Mouse (Mus musculus) T-helper 2 cell (primary cell): ENCODE measurements around the gene Tmed1.

Experiments
- in situ Hi-C: fragments of 300-600 bp; cut with MboI, MseI; formaldehyde crosslinking; loops from one replicate; pipeline ENCODE4 v1.15.1; 2025; ENCODE audit warnings: high pct_unique_total_duplicates

Tmed1 gene

DNA sequence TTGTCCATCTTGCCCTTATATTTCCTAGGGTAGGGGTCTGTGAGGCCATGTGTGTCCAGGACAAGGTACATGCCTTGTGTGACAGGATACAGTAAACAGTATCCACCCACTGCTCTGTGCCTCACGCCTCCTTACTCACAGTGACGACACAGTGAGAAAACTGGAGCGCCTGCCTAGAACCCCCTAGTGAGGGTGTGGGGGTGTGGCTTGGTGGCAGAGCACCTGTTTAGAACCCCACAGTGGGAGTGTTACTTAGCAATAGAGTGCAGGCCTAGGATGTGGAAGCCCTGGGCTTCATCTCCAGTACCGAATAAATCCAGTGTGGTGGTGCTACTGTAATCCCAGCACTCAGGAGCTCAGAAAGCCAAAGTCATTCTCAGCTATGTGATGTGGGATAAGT is 37.1 kb downstream of the Tmed1 start:
- in situ Hi-C loops = no loop called here

DNA sequence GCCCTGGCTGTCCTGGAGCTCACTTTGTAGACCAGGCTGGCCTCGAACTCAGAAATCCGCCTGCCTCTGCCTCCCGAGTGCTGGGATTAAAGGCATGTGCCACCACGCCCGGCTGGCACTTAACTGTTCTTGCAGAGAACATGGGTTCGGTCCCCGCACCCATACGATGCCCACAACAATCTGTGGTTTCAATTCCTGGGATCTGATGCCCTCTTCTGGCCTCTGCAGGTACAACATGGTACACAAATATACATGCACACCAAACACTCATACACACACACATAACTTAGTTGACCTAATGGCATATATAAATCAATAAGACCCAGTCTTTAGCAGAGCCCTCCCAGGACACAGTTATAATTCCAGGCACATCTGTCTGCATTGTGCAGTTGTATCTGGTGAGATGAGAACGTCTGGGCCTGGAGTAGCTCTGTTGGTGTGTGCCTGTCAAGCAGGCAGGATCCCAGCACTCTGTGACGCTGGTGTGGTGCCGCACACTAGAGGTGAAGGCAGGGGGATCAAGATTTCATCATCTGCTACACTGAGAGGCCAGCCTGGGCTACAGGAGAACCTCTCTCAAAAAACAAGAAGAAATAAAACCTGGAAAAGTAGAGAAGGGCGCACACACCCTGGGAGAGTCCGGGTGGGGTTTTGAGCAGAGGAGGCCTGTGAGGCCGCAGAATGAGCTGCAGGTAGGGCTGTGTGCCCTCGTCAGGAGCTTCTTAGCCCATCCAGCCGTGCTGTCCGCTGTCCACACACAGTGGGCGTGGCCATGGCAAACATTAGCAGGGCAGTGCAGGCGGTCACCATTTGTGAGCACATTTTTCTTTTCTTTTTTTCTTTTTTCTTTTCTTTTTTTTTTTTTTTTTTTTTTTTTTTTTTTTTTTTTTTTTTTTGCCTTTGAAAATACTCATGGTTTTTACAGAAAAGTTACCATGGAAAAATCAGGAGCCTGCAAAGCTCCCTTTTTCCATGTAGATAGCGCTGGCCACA is 40.7 kb downstream of the Tmed1 start:
- in situ Hi-C loops = no loop called here

DNA sequence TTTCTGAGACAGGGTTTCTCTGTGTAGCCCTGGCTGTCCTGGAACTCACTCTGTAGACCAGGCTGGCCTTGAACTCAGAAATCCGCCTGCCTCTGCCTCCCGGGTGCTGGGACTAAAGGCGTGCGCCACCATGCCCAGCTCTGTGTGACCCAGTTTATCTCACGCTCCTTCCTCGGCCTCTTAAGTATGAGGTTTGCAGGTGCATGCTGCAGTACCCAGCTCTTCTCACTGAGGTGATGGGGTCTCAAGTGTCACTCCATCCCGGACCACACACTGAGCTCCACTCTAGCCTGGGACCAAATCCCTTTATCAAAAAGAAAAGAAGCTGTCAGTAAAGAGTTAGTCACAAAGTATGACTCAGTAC is 45.5 kb downstream of the Tmed1 start:
- in situ Hi-C loops = loop anchor here (5.0 kb wide), 1 partner anchor 52 kb away; the partner anchor contains the start of gene Qtrt1

GRCm38 (mm10) chr9:21463766-21464564 is 46.1 kb downstream of the Tmed1 start:
- in situ Hi-C loops = loop anchor here (5.0 kb wide), 1 partner anchor 52 kb away; the partner anchor contains the start of gene Qtrt1

GRCm38 (mm10) chr9:21463138-21463590 is 46.9 kb downstream of the Tmed1 start:
- in situ Hi-C loops = loop anchor here (5.0 kb wide), 1 partner anchor 51 kb away; the partner anchor contains the start of gene Qtrt1

- in situ Hi-C loops = loop anchor here (5.0 kb wide), 1 partner anchor 48 kb away; the partner anchor contains the start of gene Qtrt1
Observed at GRCm38 (mm10) chr9:21460400-21460940, 49.6 kb downstream of the Tmed1 start.

DNA sequence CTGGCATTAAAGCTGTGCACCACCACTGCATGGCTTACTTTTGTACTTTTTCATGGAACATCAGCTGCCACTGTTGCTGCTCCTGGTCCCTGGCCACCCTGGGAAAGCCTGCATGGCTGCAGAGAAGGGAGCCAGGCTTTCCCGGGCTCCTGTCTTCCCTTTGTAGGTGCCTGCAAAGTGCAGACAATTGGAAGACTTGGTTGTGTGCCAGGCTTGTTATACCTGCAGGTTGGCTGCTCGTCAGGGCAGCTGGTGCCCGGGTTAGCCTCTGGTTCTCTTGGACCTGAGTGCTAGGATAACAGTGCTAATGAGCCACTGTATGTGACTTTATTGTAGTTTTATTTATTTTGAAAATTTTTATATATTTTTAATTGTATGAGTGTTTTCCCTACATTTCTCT is 51.2 kb downstream of the Tmed1 start:
- in situ Hi-C loops = no loop called here
